Mouse (Mus musculus) ES-CJ7 (cell line): ENCODE results near the gene Fam20c.

Source experiments
- DNase-seq: peaks from one replicate; pipeline ENCODE4 v3.0.0; 2011; ENCODE audit warnings: low read depth, low spot score

Gene Fam20c

DNA sequence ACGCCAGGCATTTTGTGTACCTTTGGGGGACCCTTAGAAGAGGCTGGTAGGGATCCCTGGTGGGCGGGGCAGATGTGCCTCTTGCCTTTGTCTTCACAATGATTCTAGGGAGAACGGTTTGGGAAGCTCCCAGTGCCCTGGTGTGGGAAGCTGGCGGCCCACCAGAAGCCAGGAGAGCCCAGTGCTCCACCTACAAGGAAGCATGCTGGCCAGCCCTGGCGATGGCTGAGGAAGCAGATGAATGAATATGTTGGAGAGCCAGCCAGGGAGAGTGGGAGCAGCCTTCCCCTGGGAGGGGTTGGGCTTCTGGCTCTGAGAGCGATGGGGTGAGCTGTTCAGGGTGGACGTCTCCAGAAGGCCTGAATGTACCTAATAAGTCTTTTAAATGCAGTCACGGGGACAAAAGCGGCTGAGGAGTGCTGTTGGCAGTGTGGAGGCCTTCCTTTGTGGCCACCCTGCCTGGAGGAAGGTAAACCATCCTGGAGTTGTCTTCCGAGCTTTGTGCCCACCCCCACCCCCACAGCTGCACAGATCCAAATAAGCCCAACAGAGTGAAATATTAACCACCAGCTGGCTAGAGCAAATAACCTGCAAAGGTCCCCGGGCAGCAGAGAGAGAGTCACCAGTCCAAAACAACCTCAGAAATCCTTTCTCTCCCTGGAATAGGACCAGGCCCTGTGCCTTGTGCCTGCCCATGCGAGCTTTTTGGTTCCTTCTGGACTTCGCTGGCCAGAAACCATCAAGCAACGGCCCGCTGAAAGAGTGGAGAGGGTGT, 2.2 kb downstream of the Fam20c start:
- no peak for DNase-seq

- DNase-seq = no peak
These were observed 2.8 kb downstream of the Fam20c start for GRCm38 (mm10) chr5:138757135-138757534.

DNA sequence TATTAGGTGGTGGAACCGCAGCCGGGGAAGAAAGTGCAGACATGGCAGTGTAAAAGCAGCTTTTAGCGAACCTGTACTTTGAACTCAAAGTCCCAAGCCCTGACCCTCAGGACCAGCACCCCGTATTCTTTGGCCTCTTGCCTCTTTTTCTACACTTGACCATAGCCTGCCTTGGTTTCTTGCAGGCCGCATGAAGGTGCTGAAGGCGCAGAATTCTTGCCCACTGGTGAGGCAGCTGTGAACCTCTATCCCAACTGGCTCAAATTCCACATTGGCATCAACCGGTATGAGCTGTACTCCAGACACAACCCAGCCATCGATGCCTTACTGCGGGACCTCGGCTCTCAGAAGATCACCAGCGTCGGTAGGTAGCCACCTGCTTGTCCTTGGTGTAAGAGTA, 3.3 kb downstream of the Fam20c start:
- no peak for DNase-seq

- DNase-seq = no peak
These were observed 4.2 kb downstream of the Fam20c start for GRCm38 (mm10) chr5:138758533-138758932.

- peak; percentile 26 for DNase-seq
These were observed 7.6 kb downstream of the Fam20c start for GRCm38 (mm10) chr5:138761836-138762334.

GRCm38 (mm10) chr5:138762361-138762760, 8.0 kb downstream of the Fam20c start:
- no peak for DNase-seq

GRCm38 (mm10) chr5:138764601-138765000, 10.3 kb downstream of the Fam20c start:
- no peak for DNase-seq

DNA sequence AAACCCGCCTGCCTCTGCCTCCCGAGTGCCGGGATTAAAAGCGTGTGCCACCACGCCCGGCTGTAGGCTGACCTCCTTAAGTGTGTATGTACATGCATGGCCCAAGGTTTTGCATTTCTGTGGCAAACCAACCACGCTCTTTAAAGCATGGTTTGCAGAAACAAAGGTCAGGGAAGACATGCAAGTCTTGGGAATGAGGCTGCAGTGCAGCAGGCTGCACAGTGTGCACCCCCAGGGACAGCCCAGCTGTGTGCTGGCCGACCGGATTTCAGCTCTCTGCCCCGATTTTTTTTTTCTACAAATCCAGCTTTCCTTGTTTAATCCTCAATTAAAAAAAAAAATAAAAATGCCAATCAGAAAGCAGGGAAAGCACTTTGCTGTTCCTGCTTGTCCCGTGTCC, 13.3 kb downstream of the Fam20c start:
- DNase-seq = no peak

DNA sequence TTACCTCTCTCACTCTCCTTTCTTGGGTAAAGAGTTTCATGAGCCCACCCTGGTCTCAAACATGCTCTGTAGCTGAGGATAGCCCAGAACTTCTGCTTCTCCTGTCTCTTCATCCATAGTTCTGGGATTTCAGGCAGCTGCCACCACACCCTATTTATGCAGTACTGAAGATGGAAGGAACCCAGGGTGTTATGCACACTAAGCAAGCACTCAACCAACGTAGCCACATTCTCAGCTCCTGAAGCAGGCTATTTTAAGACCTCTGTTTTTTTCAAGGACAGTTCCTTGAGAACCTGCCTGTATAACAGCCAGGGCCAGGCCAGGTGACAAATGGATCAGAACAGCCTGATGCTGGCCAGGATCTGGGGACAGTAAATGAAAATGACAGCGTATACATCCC, 14.4 kb downstream of the Fam20c start:
- no peak for DNase-seq

- DNase-seq = no peak
These were observed 14.8 kb downstream of the Fam20c start for GRCm38 (mm10) chr5:138769126-138769525.

GRCm38 (mm10) chr5:138775096-138775495, 20.8 kb downstream of the Fam20c start:
- DNase-seq = no peak

DNA sequence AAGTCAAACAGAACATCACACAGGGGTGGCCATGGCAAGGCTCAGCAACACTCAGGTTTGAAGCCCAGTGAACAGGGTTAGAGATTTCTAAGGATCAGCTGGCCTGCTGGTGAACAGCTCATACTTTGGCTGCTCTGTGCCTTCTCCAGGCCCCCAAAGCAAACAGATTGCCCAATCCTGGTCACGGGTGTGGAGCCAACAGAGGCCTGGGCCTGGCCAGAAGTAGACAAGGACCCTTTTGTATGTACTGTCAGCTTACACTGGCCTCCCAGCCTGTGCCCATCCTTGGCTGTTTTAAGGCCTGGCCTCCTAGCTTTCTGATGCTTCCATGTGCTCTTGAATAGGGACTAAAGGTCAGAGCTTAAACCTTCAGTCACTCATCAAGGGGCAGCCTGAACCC, 22.0 kb downstream of the Fam20c start:
- no peak for DNase-seq

- no peak for DNase-seq
These were observed 24.6 kb downstream of the Fam20c start for GRCm38 (mm10) chr5:138778731-138779463.

DNA sequence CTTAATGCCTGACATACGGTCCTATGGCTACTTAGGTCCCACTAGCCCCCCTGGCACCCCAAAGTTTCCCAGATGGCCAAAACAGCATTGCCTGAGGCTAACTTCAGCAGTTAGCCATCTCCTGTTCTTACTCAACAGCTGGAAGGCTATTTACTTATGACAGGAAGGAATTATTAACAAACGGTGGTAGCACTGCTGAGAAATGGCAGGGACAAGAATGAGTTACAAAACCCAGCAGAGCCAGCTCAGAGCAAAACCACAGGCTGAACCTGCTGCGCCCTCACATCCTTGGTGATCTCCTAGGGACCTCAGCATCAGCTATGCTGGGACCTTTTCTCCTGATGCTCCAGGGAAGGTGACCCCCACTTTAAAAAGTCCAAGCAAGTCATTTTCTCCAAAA, 25.3 kb downstream of the Fam20c start:
- no peak for DNase-seq

- DNase-seq = no peak
These were observed 28.4 kb downstream of the Fam20c start for GRCm38 (mm10) chr5:138782697-138783096.

GRCm38 (mm10) chr5:138783181-138783580, 28.9 kb downstream of the Fam20c start:
- DNase-seq = no peak

DNA sequence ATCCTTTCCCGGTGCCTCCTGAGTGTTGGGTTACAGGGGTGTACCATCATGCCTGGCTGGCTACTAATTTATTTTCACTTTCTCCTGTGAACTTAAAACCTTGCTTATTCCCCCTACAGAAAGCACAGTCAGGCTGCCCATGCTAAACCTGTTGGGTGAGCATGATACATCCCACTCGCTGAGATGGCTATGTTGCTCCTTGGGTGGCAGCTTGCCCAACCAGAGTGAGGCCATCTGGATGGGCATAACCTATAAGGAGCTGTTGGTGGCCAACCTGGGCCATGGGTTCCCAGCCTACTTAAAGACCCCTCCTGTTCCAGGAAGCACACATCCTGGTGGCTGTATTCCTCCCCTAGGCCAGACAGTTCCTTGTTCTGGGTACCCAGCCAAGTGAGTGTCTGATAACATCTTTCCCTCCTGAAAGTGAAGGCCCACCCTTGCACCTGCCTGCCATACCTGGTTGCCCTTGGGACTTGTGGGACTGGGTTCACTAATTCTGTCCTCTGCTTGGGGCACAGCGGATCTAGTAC, 31.7 kb downstream of the Fam20c start:
- no peak for DNase-seq

DNA sequence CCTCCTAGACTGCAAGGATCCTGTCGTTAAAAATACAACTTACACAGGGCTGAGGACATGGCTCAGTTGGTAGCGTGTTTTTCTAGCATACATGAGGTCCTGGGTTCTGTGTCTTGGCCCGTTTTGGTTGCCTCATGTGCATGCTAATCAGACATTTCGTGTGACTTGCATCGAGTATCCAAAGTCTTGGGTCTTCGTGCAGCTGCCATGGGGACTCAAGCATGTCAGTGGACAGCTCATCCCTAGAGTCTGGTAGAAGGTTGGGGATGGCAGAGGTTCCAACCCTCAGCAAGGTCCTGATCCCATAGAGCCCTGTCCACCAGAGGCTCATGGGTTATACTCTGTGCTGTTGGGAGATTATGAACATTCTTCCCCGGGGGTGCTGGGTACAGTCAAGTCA, 33.3 kb downstream of the Fam20c start:
- DNase-seq = no peak

DNA sequence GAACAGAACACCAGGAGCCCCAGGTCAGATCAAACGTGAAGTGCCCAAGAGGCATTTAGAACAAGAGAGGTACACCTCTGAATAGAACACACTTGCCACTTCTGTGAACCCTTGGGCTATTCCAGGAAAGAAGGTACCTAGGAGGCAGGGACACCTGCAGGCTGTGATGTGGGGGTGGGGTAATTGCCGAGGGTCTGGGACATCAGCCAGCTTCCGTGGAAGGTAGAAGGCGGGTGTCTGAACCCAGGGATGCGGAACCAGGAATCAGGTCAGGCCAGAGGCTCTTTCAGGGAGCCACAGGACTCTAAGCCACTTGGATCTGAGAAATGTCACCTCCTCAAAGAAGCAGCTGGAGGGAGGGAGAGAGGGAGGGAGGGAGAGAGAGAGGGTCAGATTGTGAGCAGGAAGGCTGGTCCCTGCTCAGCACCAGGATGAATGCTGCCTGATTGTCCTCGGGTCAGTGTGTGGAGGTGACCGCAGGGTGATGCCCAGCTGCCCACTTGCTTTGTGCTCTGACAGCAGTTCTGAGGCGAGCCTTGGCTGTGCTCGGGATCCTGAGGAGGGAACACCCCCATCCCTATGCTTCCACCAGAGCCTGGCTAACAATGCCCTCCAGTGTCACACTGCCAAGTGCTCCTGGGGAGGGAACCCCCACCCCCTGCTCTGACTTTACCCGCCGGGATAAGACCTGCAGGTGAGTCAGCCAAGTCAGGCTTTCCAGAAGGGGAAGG, 34.3 kb downstream of the Fam20c start:
- no peak for DNase-seq

DNA sequence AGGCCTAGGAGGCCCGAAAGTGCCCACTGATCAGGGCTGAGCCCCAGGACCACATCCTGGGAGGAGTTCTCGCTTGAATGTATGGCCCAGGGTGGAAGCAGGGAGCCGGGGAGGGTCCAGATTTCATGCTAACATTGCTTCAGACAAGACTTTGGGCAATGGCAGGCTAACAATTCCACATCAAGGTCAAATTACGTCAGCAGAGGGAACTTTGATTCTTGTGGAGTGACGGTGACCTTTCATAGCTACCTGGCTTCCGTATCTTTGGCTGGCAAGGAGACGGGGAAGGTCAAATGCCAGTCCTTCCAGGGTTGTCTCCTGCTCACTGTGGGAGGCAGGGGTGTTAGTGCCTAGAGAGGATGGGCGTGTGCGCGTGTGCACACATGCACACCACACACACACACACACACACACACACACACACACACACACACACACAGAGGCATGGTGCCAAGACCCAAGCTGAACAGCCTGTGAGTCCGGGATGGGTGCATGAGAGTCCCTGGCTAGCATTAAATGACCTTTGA, 36.7 kb downstream of the Fam20c start:
- no peak for DNase-seq

DNA sequence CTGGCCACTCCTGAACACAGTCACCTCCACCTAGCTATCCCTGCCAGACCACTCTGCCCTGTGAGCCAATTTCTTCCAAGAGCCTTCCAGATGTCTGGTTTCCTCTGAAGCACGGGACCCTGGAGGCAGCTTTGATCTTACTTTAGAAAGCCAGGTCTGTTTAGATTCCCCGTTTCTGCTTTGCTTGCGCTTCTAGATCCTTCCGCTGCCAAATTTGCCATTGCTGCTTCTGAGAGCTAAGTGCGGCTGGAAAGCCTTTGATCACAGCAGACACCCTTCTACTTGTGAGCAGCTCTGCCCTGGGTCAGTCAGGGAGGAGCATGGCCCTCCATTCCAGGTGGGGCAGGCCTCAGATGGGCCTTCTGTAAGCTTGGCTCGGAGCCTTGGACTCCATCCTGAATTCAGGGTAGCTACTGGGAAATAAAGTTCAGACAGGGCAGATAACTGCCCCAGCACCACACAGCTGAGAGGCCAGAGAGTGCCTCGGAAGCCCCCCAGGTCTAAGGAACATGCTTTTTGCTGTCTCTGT, 47.3 kb downstream of the Fam20c start:
- no peak for DNase-seq

DNA sequence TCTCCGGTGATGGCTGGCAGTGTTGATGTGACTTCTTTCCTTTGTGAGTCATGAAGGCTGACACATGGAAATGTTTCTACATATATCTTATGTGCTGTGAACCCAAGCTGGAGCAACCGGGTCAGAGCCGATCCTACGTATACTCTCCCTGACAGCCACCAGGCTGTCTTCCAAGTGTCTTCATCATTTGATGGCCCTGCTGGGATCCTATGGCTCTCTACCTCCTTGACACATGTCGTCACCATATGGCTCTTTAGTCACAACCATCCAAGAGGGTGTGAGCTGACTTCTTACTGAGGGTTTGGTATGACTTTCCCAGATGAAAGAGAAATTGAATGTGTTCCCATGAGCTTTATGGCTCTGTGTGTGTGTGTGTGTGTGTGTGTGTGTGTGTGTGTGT, 50.0 kb downstream of the Fam20c start:
- no peak for DNase-seq
